Mouse (Mus musculus) leukemia stem cell, adult 10-12 weeks (primary cell): Measurements from ENCODE around the gene Fuk. TPM values are rescaled to one million over a fixed set of nuclear protein-coding genes. Genes with fewer than 3 reads are reported as not detected.

Experiments used
- polyA plus RNA-seq: library from polyadenylated mRNA; stranded (reverse); fragments of >175 nt; gene quantifications from 2 replicates; pipeline ENCODE4 v1.2.3, GENCODE M21; 2012; ENCODE audit warnings: low replicate concordance

The Fuk gene
- 8.1 TPM in 2 replicates for polyA plus RNA-seq

GRCm38 (mm10) chr8:110901839-110902578 lies at the start of gene Fuk:
Fuk (minus strand) TSS chr8:110902488.

DNA sequence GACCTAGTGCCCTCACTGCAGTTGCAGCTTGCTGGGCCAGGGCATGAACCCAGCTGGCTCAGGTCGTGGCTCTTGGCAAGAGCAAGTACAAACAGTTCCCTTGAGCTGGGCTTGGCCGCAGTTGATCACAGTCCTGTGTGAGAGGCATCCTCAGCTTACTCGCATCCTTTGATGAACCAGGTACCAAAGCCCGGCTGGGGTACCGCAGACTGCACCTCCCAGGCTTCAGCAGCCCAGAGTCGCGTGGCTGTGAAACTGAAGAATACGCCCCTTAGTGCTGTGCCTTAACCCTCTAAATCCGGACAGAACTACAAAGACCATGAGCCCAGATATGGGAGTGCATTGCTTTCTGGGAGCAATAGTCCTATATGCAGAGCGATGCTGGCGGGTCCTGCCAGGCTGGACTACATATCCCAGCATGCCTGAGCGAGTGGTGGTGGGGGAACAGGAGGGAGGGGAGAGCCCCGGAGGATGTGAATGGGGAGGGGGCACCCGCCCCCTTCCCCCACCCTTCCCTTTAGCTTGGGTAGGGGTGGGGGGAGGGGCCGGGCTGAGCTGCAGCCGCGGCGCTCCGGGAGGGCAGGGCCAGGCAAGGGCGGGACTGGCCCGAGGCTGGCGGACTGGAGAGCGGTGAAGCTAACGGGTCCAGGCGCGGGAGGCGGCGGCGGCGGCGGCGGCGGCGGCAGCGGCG lies 17.2 kb upstream of the Fuk start, which contains the start of gene St3gal2:
Gene St3gal2 (plus strand): TSS at position 582 of the 691 bp plus-strand sequence.

GRCm38 (mm10) chr8:110846405-110847170 lies 55.7 kb downstream of the Fuk start, which contains the start of the genes Cog4 and Sf3b3:
Cog4 (plus strand) TSS chr8:110846600.
Sf3b3 (minus strand) TSS chr8:110846787.

Other genes starting within 250 kb of the Fuk start
- gene Mtss1l, start 181.0 kb downstream of the Fuk start, polyA plus RNA-seq = 7.0 and 8.0 TPM in 2 replicates
- gene Il34, start 96.6 kb downstream of the Fuk start, polyA plus RNA-seq = 2.8 TPM in 1 of 2 replicates, not detected in the other
- gene Cog4, start 55.9 kb downstream of the Fuk start, polyA plus RNA-seq = 6.0 and 6.7 TPM in 2 replicates
- gene Sf3b3, start 55.7 kb downstream of the Fuk start, polyA plus RNA-seq = 4.0 and 18.3 TPM in 2 replicates
- 38.0 and 53.6 TPM in 2 replicates for gene St3gal2, start 17.4 kb upstream of the Fuk start, polyA plus RNA-seq
- 13.3 and 27.0 TPM in 2 replicates for gene Ddx19a, start 95.3 kb upstream of the Fuk start, polyA plus RNA-seq
- 1.7 and 3.6 TPM in 2 replicates for gene Ddx19b, start 129.3 kb upstream of the Fuk start, polyA plus RNA-seq
- 18.3 and 34.4 TPM in 2 replicates for gene Aars, start 130.7 kb upstream of the Fuk start, polyA plus RNA-seq
- 52.1 and 114 TPM in 2 replicates for gene Exosc6, start 153.9 kb upstream of the Fuk start, polyA plus RNA-seq
- gene Clec18a, start 189.9 kb upstream of the Fuk start, polyA plus RNA-seq = not detected in 2 replicates
- gene Pdpr, start 192.1 kb upstream of the Fuk start, polyA plus RNA-seq = 4.6 and 9.3 TPM in 2 replicates